In genomic region chr15:43991229-43991628, GRCm38 (mm10) we compare ENCODE assay signal across 9 mouse cellular contexts.
DNase-seq lines count a peak whose midpoint lies in the region; ATAC-seq and TF ChIP-seq lines count a peak whose summit lies in the region.
"Had no signal": no experiment of that assay in that cellular context is flagged by ENCODE, and none has a peak within 500 bp of the region (broad histone marks: within the 10 kb centered on the region; RNA-seq: fewer than 3 reads in every experiment).

No protein-coding gene starts in this region.

- H3K36me3 ChIP-seq in midbrain, embryonic 14.5 days (ENCODE audit: control insufficient read depth, insufficient read depth, low read length): no peaks in the 10 kb centered on the region
- H3K36me3 ChIP-seq in midbrain, embryonic 16.5 days (ENCODE audit: control insufficient read depth, insufficient read depth, low read length): no peaks in the 10 kb centered on the region
- H3K36me3 ChIP-seq: midbrain, embryonic 15.5 days had no signal

- no peaks in the 10 kb centered on the region for H3K4me1 ChIP-seq in midbrain, embryonic 14.5 days (ENCODE audit: control insufficient read depth, insufficient read depth, low read length)
- no peaks in the 10 kb centered on the region for H3K4me1 ChIP-seq in midbrain, embryonic 16.5 days (ENCODE audit: control insufficient read depth, insufficient read depth, low read length)
- H3K4me1 ChIP-seq: midbrain, embryonic 15.5 days had no signal

- no peak overlapping the region for H3K27ac ChIP-seq in gastrocnemius, adult 2 months
- H3K27ac ChIP-seq in midbrain, embryonic 14.5 days (replicated peaks; ENCODE audit: low read depth, low read length): no peak overlapping the region
- no peak overlapping the region for H3K27ac ChIP-seq in midbrain, embryonic 16.5 days (ENCODE audit: low read length)
- H3K27ac ChIP-seq: midbrain, embryonic 15.5 days had no signal

- 26% methylated on average over 1 of the region's 1 CpGs for WGBS in midbrain, embryonic 14.5 days
- 25% methylated on average over 1 of the region's 1 CpGs for WGBS in midbrain, embryonic 16.5 days

- H3K9ac ChIP-seq in midbrain, embryonic 14.5 days (replicated peaks; ENCODE audit: low read length): no peak overlapping the region
- H3K9ac ChIP-seq in midbrain, embryonic 16.5 days (ENCODE audit: low read depth, low read length): no peak overlapping the region
- H3K9ac ChIP-seq: midbrain, embryonic 15.5 days had no signal

- no peak for DNase-seq in gastrocnemius, adult 2 months
- DNase-seq in gastrocnemius, postnatal 14 days: no peak
- peak; percentile 86 for DNase-seq in midbrain, embryonic 14.5 days
- DNase-seq in embryo, embryonic 11.5 days (ENCODE audit: low read depth, low spot score): peak; percentile 35
- peak; percentile 69 for DNase-seq in retina, embryonic 14.5 days (ENCODE audit: low spot score)
- no peak for DNase-seq in urinary bladder, postnatal 4 days (ENCODE audit: low spot score in 2 of 2)
- DNase-seq in ovary, adult 18-20 months (ENCODE audit: low spot score): no peak

- intact Hi-C loops in gastrocnemius, adult 2 months (cut with DNase I): no loop called here
- intact Hi-C loops in gastrocnemius, postnatal 14 days (cut with DNase I; ENCODE audit: low total_unique reads): no loop called here

- ATAC-seq in midbrain, embryonic 14.5 days (ENCODE audit: low FRiP score, low TSS enrichment): no peak
- no peak for ATAC-seq in midbrain, embryonic 16.5 days
- ATAC-seq: midbrain, embryonic 15.5 days had no signal

- H3K4me2 ChIP-seq in midbrain, embryonic 14.5 days (ENCODE audit: low read length): no peak overlapping the region
- no peak overlapping the region for H3K4me2 ChIP-seq in midbrain, embryonic 16.5 days (ENCODE audit: low read length)
- H3K4me2 ChIP-seq: midbrain, embryonic 15.5 days had no signal

- H3K27me3 ChIP-seq in midbrain, embryonic 14.5 days (ENCODE audit: control insufficient read depth, insufficient read depth, low read length): no peaks in the 10 kb centered on the region
- H3K27me3 ChIP-seq in midbrain, embryonic 16.5 days (ENCODE audit: control insufficient read depth, insufficient read depth, low read depth, low read length): no peaks in the 10 kb centered on the region
- H3K27me3 ChIP-seq: midbrain, embryonic 15.5 days had no signal

- peak; percentile 40 for TF ChIP-seq CTCF in gastrocnemius, adult 2 months (IDR thresholded peaks at IDR 0.05)

- H3K9me3 ChIP-seq in midbrain, embryonic 14.5 days (ENCODE audit: control insufficient read depth, low read length): no peaks in the 10 kb centered on the region
- H3K9me3 ChIP-seq in midbrain, embryonic 16.5 days (replicated peaks; ENCODE audit: control insufficient read depth, low read length, poor library complexity, severe bottlenecking): no peaks in the 10 kb centered on the region
- H3K9me3 ChIP-seq: midbrain, embryonic 15.5 days had no signal

- H3K4me3 ChIP-seq in gastrocnemius, adult 2 months: no peak overlapping the region
- H3K4me3 ChIP-seq in midbrain, embryonic 14.5 days (replicated peaks; ENCODE audit: low read depth, low read length): no peak overlapping the region
- no peak overlapping the region for H3K4me3 ChIP-seq in midbrain, embryonic 16.5 days (ENCODE audit: low read depth, low read length)
- H3K4me3 ChIP-seq: midbrain, embryonic 15.5 days had no signal

Comparison
In these comparisons a context has a peak if more than half of its experiments do, and no peak if none do; other contexts are left out.
1. DNase-seq: peak in midbrain, embryonic 14.5 days (single experiment), embryo, embryonic 11.5 days (single experiment) and retina, embryonic 14.5 days (single experiment); none in gastrocnemius, adult 2 months (single experiment), gastrocnemius, postnatal 14 days (single experiment), urinary bladder, postnatal 4 days (0 of 2) and ovary, adult 18-20 months (single experiment).